Mouse (Mus musculus): ENCODE measurements around the gene Satb2.

Gene Satb2

DNA sequence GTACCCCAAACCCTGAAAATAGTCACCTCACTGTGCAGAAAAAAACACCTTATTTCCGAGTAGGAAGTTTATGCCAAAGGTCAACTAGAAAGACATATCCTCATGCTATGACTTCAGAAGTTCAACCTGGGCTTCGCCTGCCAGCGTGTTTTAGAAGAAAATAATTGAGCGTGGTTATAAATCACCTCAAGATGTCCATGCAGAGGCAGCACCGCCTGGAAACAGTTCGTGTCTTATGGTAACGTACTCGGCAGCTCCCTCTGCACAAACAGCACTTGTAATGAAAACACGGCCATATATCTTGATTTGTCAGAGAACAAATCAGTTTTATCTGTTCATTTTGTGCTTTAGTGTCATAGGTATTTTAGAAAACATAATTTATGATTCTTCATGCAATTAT lies 44.6 kb downstream of the Satb2 start:
- DNase-seq (ENCODE audit: low read depth, low spot score), result no peak

DNA sequence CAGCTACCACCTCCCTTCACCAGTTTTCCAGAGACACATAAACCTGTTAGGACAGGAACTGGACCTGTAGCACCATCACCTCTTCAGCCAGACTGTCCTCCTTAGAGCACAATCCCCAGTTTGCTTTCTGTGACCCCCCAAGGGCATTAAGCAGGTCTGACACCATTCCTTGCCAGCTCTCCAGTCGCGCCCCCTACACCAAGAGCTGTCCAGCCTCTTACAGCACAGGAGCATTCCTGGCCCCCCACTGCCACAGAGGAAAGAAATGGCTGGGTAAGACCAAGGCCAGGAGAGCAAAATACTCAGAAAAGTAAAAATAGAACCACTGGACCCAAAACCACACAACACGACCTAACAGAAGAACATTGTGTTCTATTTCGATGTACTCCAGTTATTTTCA lies 48.4 kb downstream of the Satb2 start:
- no peak for DNase-seq (ENCODE audit: low read depth, low spot score)

DNA sequence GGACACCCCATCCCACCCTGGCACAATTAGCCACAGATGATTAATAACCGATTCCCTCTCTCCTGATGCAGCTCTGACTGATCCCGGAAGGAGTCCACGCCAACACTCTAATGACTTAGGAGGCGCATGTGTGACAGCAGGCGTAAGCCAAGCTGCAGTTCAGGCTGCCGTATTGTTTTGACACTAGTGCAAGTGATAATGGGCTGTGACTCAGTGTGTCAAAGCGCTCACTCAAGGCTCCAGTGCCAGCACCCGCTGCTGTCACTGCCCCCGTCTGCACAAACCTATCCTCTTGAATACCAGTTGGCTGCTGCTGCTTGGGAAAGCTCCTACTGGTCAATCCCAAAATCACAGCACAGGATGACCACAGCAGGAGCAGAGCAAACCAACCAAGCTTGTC lies 49.7 kb downstream of the Satb2 start:
- DNase-seq (ENCODE audit: low read depth, low spot score), result no peak

DNA sequence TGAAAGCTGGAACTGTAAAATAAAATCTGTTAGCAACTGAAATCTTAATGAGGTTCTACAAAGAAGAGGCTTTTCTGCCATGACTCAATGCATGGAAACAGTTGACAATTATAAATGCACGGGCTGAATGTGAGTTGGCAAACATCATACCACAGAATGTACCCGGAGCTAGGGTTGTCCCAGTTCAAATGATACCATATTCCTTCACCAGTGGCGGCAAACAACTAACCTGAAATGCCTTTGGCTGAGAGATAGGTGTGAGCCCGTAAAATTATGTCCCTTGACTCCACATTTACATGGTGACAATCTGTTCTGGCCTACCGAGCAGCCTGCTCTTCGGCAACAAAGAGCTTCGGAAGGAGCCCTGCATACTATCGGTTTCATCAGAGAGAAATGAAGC lies 58.0 kb downstream of the Satb2 start:
- DNase-seq (ENCODE audit: low read depth, low spot score), result no peak

DNA sequence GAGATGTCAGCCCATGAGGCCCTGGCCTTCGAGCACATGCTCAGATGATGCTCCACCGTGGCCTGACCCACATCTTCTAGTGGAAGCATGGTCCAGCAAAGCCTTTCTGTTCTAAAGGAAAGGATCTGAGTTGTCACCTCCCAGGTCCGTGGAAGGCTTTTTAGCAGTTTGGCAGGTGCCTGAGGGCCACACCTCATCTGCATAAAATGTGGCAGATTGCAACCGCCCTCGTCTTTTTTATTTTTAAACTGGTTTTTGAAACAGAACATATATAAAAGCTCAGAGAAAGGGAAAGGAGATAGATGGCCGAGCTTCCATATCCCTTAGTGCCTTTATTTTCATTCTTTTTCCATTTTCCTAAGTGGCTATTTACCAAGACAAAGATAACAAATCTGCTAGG lies 64.2 kb downstream of the Satb2 start:
- DNase-seq (ENCODE audit: low read depth, low spot score), result no peak

DNA sequence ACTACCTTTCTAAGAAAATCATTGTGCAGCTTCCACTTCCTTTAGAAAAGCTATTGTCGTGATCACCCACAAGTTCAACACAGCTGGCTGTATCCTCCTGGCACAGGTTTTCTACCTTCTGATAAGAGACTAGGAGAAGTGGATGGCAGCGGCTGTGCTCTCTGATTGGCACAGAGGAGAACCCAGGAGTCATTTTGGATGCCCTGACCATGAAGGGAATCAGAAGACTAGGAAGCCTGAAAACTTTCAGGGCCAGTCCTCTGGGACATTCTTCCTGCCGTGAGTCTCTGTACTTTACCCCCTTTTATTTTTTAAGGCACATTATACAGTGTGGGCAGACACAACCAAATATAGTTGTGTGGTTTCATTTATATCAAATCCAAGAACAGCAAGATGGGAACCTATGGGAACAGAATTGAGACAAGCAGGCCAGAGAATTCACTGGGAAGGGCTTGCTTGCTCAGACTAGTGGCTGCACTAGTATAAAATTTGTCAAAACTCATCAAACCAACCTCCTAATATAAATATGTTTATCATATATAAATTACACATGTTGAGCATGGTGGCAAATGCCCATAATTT lies 77.7 kb downstream of the Satb2 start:
- DNase-seq (ENCODE audit: low read depth, low spot score), result no peak

DNA sequence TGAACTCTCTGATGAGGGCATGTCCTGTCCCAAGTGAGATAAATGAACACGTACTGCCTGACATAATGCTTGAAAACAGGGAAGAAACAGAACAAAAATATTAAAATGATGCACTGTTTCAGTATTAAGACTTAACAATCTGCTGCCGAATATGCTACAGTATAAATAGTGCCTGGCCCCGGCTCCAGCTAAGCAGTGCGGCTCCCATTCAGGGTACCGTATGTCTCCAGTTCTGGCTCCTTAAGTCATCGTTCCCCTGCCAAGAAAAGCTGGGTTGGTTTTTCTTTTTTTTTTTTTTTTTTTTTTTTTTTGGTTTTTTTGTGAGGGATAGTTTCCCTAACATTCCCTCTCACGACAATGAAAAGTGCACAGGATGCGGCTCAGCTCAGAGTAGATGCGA lies 78.3 kb downstream of the Satb2 start:
- DNase-seq (ENCODE audit: low read depth, low spot score), result no peak

DNA sequence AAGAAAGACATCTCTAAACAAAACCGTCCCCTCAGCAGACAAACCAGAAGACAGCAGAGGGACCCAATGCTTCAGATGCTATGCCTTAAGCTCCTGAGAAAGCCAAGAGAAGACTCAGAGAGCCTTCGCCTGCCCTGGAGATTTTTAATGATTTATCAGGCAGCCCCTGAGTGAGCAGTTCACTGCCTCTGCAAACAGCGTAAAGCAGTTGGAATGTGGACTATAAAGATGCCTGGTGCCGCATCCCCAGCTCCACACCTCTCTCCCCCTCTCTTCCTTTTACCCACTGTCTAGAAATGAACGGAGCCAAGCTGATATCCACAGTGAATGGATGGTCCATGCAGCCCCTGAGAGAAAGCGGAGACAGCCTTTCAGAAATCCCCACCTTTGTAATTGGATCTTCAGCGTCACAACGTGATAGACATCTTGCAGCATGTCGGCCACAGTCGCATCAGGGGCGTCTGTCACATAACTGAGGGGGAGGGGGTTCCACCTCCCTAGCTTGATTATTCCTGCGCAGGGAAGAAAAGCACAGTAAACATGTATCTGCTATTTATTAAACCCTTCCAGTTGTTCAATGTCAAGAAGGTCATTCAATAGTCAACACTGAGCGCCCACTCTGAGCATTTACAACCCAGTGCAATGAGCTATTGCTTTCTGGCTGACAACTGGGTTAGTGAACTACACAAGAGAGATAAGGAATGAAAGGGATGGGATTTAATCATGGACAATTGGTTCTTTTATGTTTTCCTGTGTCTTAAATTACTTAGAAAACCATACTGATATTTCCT lies 79.6 kb downstream of the Satb2 start:
- DNase-seq (ENCODE audit: low read depth, low spot score), result no peak

DNA sequence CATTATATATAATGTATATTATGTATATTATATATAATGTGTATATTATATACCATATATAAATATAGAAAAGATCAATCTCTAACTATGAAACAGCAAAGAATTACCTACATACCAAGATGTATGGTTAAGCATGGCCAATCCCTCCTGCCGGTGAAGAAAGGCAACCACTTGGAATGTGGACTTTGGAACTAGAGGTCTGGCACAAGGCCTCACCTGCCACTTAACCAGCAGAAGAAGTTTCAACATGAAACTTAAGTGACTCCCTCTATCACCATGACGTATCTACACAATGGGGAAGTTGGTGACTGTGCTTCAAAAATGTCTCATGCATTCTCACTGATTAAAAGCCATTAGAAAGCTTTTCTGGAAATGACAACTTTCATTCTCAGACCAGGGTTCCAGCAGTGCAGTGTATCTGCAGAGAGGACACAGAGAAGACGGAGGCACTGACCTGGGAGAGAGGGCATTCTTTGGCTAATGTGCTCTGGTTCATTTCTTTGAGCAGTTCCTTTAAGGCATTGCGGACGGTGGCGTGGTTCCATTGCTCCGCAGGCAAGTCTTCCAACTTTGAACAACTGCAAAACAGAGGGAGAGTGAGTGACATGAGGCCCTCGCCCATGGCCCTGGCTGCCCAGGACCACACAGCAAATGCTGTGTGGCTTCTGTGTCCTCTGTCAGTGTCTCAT lies 80.8 kb downstream of the Satb2 start:
- DNase-seq (ENCODE audit: low read depth, low spot score), result no peak

DNA sequence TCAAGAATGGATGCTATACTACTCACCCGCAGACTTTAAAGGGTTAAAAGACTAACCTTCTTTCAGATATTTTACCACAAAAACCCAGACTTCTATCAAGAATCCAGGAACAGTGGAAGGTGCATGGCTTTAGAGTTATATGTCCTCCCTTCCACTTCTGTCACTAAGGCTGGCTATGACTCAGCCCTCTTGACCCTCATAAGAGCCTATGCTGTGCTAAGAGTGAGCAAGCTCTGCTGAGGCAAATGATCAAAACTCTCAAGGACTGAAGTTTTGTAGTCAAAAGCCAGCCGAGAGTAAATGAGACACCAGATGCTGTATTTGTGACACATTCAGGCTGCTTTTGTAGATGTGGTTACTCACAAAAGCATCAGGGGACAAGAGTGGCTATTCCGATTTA lies 81.8 kb downstream of the Satb2 start:
- no peak for DNase-seq (ENCODE audit: low read depth, low spot score)

DNA sequence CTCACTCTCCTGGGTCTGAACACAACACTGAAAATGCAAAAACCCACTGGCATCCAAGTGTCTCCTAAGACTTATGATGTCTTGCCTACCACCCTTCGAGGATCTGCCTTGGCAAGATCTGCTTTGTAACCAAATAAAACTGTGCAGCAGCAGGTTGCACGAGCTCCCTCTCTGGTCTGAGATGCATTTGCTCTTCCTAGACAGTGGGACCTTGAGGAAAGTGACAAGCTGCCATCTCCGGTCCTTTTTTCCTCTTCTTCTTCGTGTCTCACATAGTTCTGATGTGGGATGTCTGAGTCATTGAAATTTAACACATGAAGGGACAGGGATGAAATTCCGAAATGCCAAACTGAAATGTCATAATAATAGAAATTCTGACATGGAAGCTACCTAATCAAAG lies 85.7 kb downstream of the Satb2 start:
- no peak for DNase-seq (ENCODE audit: low read depth, low spot score)

DNA sequence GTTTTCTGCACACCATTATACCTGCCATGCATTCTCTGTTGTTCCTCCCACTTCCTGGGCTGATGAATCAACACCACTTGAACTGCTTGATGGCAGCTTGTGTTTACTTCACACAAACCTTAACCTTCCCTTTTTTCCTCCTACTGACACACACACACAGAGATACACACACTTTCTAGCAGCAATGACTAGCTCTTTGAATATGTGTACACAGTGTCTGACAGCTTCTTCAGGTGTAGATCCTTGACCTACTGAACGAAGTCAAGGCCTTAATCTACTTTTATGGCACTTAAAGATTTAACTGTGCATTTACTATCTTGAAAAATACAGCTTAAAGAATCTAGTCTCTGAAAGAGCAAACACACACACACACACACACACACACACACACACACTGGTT lies 89.5 kb downstream of the Satb2 start:
- DNase-seq (ENCODE audit: low read depth, low spot score), result no peak

DNA sequence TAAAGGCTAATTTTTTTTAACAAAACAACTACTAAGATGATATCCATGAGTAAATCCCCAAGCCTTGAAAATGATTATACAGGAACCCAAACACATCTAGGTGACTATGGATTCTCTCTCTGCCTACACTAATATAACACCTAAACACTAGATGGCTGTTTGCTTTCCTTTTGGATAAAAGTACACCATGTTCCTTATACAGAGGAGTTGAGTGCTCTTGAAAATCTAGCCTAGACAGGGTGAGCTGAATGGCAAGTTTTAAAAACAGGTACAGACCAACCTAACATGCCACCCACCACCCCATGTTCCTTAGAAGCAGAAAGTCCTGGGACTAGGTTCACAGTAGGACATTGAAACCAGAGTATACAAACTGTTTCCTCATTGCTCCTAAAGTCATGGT lies 90.9 kb downstream of the Satb2 start:
- no peak for DNase-seq (ENCODE audit: low read depth, low spot score)

DNA sequence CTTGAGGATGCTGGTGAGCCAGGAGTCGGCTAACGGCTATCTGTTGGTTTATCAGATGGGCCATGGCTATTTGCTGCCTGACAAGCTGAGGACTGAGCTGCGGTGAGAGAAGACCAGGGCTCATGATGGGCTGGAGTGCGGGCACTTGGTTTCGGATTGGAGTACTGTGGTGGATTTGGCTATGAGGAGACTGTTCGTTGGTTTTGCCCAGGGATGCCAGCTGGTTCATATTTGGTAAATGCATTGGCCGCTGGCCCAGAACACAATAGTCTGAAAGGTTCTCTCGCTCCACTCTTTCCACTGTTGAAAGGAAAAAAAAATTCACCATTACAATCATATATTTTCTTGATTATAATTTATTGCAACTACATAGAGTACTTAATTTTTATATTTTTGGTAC lies 107.0 kb downstream of the Satb2 start:
- no peak for DNase-seq (ENCODE audit: low read depth, low spot score)

DNA sequence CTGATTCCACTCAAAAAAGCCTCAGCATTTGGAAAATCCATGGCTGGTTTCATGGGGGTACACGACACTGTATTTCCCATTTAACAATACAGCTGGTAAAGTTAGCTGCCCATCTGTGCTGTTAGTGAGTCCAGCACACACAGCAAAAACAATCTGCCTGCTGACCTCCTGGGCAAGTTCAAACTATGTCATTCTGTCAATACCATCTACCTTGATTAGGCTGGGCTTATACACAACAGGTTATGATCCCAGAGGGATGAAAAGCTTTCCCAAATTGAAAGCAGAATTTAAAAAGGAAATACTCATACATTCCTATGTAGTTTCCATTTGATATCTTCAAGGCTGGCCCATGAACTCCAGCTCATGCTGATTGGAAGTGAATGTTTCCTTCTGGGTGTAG lies 113.2 kb downstream of the Satb2 start:
- no peak for DNase-seq (ENCODE audit: low read depth, low spot score)

DNA sequence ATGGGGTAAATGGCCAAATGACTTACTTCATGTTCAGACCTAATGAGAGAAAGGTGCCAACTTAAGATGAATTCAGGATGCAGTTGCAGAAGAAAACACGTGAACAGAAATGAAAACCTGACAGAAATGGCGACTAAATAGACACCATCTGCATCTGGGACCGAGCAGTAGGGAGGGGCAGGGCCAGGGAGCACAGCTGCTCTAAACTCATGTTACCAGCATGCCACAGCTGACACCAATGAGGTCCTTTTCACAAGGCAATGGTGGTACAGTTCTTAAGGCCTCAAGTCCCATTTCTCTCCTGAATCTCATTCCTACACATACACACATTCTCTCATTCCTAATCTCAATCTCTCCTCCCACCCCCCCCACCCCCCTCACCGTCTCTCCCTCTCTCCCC lies 115.7 kb downstream of the Satb2 start:
- DNase-seq (ENCODE audit: low read depth, low spot score), result no peak

DNA sequence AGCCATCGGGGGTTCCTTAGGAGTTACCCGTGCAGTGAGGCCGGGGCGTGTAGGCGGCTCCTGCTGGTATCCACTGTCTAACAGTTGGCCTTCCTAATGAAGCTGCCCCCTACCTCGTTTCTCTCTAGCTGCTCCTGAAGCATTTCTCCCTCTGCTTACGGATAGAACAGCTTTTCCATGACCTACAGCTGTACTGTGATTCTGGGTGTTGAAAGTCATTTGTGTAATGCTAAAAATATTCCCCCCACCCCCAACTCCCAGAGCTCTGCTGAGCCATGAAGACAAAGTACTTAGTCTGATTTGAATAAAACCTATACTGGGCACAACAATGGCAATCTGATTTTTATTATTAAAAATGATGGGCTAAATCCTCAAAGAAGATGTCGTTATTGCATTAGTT lies 121.2 kb downstream of the Satb2 start:
- DNase-seq (ENCODE audit: low read depth, low spot score), result no peak

DNA sequence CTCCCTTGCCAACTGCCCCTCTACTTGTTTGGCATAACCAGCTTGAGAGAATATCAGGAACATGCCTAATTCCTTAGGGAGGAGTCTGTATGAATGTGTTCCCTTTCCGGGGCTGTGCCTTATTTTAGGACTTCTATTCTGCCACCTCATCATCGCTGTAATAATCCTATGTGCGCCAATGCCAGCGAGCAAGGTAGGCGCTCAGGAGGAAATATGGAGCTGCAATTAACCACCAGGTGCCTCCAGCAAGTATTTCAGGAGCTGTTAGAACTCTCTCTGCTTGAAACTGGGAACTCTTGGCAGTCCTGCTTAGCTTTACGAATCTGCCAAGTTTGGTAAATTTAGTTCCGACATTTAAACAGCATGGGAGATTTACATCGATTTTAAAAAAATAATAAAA lies 128.0 kb downstream of the Satb2 start:
- DNase-seq (ENCODE audit: low read depth, low spot score), result no peak

DNA sequence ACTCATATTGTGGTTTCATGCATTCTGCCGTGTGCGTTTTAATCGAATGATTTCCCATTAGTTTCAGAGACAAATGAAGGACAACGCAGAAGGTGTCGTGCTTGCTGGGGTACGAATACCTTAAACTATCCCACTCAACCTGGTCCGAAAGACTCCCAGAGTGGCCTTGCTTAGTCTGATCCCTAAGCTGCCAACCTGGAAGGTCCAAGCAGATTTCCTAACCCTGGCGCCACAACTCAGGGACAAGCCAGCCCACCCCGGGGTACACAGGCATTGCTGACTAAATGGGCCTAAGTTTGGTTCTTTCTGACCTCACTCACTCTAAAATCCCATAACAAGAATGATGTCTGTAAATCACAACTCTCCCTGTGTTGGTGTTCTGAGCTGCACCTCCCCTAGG lies 132.1 kb downstream of the Satb2 start:
- DNase-seq (ENCODE audit: low read depth, low spot score), result no peak

DNA sequence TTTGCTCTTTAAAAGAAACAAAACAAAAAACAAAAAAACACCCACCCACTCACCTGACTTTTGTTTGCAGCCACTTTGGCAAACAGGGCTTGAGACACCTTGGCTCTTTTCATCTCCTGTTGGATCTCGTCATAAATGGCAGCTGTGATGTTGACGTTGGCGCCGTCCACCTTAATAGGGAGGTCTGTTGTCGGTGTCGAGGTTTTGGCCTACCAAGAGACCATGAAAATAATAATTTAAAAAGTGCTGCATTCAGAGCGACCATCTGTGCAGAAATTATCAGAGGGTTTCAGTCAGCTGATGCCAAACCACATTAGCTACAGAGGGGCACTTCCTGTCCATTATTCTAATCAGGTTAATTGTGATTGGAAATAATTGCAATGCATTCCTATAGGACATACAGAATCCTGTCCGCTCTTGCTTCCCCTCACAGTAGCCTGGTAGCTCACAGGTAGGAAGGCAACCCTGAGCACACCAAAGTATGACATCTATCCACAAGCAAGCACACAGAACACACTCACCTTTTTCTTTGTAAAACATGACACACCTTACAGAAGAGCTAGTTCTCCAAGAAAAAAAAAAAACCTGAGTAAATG lies 132.8 kb downstream of the Satb2 start:
- DNase-seq (ENCODE audit: low read depth, low spot score), result no peak

DNA sequence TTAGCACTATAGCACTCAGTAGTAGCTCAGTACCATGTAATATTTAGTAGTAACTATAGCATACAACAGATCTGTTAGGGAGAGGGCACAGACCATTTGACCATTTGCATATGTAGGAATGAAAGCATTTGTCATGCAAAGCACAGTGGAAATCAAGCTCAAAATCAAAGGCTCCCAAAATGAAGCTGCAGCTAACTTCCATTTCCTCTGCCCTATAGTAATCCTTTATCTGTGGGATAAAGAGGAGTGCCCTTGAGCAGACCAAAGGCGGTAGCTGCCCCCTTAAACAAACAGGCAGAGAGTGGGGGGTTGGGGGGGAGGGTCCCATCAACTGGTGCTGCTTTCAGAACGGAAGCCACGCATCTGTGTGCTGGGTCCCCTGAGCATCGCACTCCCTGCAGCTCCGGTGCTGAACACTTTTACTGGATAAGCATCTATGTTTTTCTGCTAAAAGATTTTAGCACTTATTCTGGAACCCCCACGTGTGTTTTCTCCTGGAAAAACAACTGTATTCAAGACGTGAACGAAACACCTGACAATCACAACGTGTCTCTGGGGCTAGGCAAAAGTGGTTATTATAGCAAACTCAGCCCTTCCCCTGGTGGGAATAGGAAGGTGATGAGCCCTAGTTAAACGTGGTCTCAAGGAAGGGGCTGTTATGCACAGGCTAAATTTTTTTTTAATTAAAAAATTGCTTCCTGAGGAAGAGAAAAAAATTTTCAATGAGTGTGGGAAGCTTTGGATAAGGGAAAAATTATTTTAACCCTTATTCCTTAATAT lies 133.7 kb downstream of the Satb2 start:
- no peak for DNase-seq (ENCODE audit: low read depth, low spot score)

DNA sequence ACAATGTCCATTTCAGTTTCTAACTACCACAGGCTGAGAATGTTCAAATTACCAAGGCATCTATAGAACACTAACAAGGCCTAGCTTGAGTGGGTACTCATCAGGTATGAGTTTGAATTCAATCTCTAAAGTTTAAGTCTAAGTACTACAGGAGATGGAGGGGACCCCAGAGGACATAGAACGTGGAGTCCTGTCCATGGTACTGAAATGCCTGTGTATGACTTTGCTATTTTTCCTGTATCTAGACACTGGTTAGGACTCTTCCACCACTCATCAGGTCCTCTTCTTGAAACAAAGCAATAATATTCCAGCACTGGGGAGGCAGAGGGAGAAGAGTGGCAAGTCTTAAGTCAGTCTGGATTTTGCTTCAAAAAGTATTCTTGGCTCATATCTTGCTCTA lies 139.5 kb downstream of the Satb2 start:
- no peak for DNase-seq (ENCODE audit: low read depth, low spot score)

Measured in retina, postnatal 7 days (tissue).